Mouse (Mus musculus) olfactory bulb, adult 2 months (tissue): ENCODE results near the gene Glrp1. TPM values are rescaled to one million over a fixed set of nuclear protein-coding genes. Genes with fewer than 3 reads are reported as not detected.

ENCODE experiments used
- H3K27ac ChIP-seq: fragments of 200-500 bp; 2 replicates; pipeline ENCODE4 v1.5.1; 2012; ENCODE audit warnings: low read depth, low read length; ENCODE audit not compliant: insufficient read depth
- H3K4me1 ChIP-seq: fragments of 200-500 bp; 2 replicates; pipeline ENCODE4 v1.6.1; 2012; ENCODE audit warnings: low read length; ENCODE audit not compliant: control insufficient read depth, insufficient read depth
- H3K4me3 ChIP-seq: fragments of 200-500 bp; 2 replicates; pipeline ENCODE4 v1.5.1; 2012; ENCODE audit warnings: mild to moderate bottlenecking, low read depth, low read length, moderate library complexity; ENCODE audit not compliant: insufficient read depth
- CTCF ChIP-seq: fragments of 200-500 bp; IDR thresholded peaks from 2 replicates; pipeline ENCODE4 v1.5.1; 2012; ENCODE audit warnings: low read depth, mild to moderate bottlenecking, low read length, moderate library complexity; ENCODE audit not compliant: insufficient read depth
- POLR2A ChIP-seq: fragments of 200-500 bp; IDR thresholded peaks from 2 replicates; pipeline ENCODE4 v1.6.1; 2012; ENCODE audit warnings: mild to moderate bottlenecking, low read depth, low read length, moderate library complexity; ENCODE audit not compliant: insufficient read depth
- WGBS: fragments of 180-500 bp; shearing (Covaris S2); methylation state at CpG from one replicate; pipeline ENCODE4 v1.1.7; 2018; 5-methylcytosine and 5-hydroxymethylcytosine counted together
- polyA plus RNA-seq: library from polyadenylated mRNA; stranded (reverse); fragments of >200 nt; gene quantifications from 2 replicates; pipeline ENCODE4 v1.2.4, GENCODE M21; 2012; ENCODE audit warnings: low replicate concordance; ENCODE audit not compliant: missing spikeins, insufficient read depth, insufficient read length

Glrp1 gene
- polyA plus RNA-seq, 1 experiment: not detected

GRCm38 (mm10) chr1:88539256-88539655 is 29.4 kb upstream of the Glrp1 start:
- Histone ChIP-seq H3K4me3 (no peak overlapping the region), H3K4me1 (no peaks in the 10 kb centered on the region; the same call in 1 of the 2 replicates), H3K27ac (no peak overlapping the region)
- no peak for TF ChIP-seq POLR2A
- 72% methylated on average over 7 of the region's 7 CpGs for WGBS

DNA sequence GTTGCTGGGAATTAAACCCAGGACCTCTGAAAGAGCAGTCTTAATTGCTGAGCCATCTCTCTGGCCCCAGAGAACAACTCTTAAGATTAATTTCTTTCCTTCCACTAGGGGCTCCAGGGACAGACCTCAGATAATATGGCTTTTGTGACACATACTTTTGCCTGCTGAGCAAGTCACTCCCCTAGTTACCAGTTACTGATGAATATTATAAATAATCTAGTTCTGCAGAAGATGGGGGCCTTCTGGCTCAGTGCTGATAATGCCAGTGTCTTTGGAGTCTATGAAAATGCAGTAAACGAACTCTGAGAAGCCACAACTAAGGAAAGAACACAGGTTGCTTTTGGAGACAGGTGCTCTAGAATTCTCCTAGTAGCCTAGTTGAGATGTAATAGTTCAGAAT is 26.4 kb upstream of the Glrp1 start:
- Histone ChIP-seq H3K4me3 (no peak overlapping the region), H3K4me1 (no peaks in the 10 kb centered on the region; the same call in 1 of the 2 replicates), H3K27ac (no peak overlapping the region)
- 97% methylated on average over 1 of the region's 1 CpGs for WGBS
- no peak for TF ChIP-seq CTCF
- no peak for TF ChIP-seq POLR2A

DNA sequence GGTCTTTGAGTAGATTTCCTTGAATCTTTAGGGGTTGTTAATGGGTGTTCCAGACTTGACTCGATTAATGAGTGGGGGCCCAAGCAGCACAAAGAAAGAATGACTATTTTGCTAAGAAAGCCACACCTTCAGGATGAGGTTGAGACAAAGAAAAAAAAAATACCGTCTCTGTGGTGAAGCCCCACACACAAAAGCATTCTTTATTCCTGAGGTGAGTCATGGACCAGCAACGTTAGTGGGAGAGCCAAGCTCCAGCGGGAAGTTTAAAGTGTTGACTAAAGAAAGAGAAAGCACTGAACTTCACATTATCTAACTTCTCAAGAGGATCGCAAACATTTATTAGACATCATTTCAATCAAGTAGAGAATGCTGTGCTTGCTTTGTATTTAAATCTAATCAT is 24.2 kb upstream of the Glrp1 start:
- Histone ChIP-seq H3K4me1 (no peaks in the 10 kb centered on the region), H3K4me3 (no peak overlapping the region), H3K27ac (no peak overlapping the region)
- WGBS: 38% methylated on average over 5 of the region's 5 CpGs
- TF ChIP-seq CTCF: no peak
- no peak for TF ChIP-seq POLR2A

DNA sequence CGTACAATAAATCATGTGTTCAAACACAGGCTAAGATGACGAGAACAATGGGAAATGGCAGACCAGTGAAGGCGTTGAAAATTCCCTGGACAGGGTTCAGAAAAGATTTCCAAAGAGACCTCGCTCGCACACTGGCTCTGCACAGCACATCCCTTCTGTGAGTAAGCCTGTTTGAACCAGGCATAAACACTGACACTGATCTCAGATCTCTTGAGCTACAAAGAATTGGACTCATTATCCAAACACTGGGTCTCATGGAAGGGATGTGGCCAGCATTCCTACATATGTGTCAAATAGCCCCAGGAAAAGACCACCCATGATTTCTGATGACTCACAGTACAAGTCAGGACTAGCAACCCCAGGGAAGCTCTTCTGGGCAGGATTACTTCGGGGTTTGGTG is 16.3 kb upstream of the Glrp1 start:
- H3K4me1 ChIP-seq: no peaks in the 10 kb centered on the region
- WGBS: 68% methylated on average over 6 of the region's 6 CpGs
- no peak overlapping the region for H3K4me3 ChIP-seq
- TF ChIP-seq POLR2A (no peak), CTCF (no peak)
- no peak overlapping the region for H3K27ac ChIP-seq

GRCm38 (mm10) chr1:88525622-88526021 is 15.8 kb upstream of the Glrp1 start:
- no peak for TF ChIP-seq POLR2A
- no peak for TF ChIP-seq CTCF
- WGBS: 82% methylated on average over 3 of the region's 3 CpGs

GRCm38 (mm10) chr1:88521170-88521747 is 11.4 kb upstream of the Glrp1 start:
- WGBS: 37% methylated on average over 11 of the region's 11 CpGs
- no peak overlapping the region for H3K27ac ChIP-seq

More at GRCm38 (mm10) chr1:88525622-88526021, 15.8 kb upstream of the Glrp1 start:
- Histone ChIP-seq H3K4me1 (no peaks in the 10 kb centered on the region), H3K27ac (no peak overlapping the region), H3K4me3 (no peak overlapping the region)

DNA sequence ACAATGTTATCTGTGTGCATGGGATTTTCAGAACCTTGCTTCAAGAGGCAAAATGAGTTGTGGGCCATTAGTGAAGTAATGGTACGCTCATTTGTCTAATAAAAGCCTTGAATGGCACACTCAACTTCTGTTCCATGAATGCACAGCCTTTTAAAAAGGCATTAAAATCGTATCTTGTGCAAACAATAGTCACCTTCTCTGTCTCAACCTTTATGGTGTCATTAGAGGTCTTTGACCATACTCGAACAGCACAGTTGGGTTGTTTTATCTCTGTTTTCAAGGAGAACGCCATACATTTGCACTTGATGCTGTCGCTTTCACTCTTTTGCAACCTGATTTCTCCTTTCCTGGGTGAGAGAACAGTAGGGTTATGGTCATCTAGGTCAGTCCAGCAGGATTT is 3.7 kb upstream of the Glrp1 start:
- no peak overlapping the region for H3K4me3 ChIP-seq
- TF ChIP-seq POLR2A (no peak), CTCF (no peak)
- 91% methylated on average over 5 of the region's 5 CpGs for WGBS
- no peak overlapping the region for H3K27ac ChIP-seq
- H3K4me1 ChIP-seq: no peaks in the 10 kb centered on the region

More at GRCm38 (mm10) chr1:88521170-88521747, 11.4 kb upstream of the Glrp1 start:
- H3K4me1 ChIP-seq: no peaks in the 10 kb centered on the region
- TF ChIP-seq CTCF: no peak
- TF ChIP-seq POLR2A: no peak
- no peak overlapping the region for H3K4me3 ChIP-seq

DNA sequence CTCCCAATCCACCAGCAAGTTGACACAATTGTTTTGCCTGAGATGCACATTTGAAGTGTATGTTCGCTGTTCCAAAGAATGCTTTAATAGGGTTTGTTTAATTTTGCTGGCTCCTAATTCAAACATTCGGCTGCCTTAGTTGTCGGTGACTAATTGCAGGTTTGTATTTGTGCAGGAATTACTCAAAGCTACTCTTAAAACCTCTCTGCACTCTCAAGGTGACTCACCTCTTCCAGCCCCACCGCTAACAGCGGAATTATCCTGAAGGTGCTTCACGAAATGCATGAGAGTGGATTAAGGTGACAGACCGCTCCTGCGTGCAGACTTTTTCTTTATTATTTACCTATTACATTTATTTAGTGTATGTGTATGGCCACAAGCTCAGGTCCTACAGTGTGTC is 2.0 kb downstream of the Glrp1 start:
- H3K4me3 ChIP-seq: no peak overlapping the region
- no peak overlapping the region for H3K27ac ChIP-seq
- TF ChIP-seq CTCF (no peak), POLR2A (no peak)
- peaks cover 5% of the 10 kb centered on the region for H3K4me1 ChIP-seq
- 49% methylated on average over 8 of the region's 8 CpGs for WGBS

DNA sequence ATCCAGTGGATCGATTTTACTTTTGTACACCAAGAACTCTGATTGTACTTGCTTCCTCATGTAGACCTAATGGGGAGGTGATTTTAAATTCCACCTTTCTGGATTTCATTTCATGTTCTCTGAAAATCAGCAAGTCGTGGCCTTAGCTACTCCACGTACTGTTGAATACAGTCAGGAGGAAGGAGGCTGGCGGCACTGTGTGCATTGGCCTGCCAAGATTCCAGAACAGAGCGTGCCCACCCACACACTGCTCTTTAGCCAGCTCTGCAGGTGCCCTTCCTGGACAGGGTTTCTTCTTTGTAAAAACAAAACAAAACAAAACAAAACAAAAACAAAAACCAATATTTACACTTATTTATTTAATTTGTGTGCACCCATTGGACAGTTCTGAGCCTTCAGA is 2.7 kb downstream of the Glrp1 start:
- 51% methylated on average over 5 of the region's 5 CpGs for WGBS
- Histone ChIP-seq H3K4me3 (no peak overlapping the region), H3K4me1 (peaks cover 5% of the 10 kb centered on the region), H3K27ac (no peak overlapping the region)
- no peak for TF ChIP-seq CTCF
- no peak for TF ChIP-seq POLR2A

DNA sequence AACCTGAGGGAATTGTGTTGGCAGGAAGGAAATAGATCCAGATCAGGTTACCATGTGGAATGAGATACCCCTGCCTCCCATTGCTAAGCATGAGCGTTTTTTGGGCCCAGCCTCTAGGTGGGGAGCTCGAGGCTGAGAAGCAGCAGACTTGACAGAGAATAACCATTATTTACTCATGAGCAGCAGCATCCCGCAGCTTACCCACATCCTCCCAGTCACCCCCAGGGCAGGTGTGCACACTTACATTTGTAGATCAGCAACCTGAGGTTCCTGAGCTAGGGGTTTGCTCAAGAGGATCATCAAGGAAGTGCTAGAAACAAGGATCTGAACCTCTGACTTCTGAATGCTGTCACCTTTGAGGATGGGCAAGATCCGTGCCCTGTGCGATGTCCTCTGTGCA is 3.5 kb downstream of the Glrp1 start:
- Histone ChIP-seq H3K4me1 (peaks cover 5% of the 10 kb centered on the region), H3K4me3 (no peak overlapping the region), H3K27ac (no peak overlapping the region)
- WGBS: 93% methylated on average over 5 of the region's 5 CpGs
- no peak for TF ChIP-seq CTCF
- no peak for TF ChIP-seq POLR2A
